Mouse (Mus musculus) thymus, postnatal 36 days (tissue): ENCODE data around the gene Sertad1.
"Not testable (repeated sequence)": the region's sequence is repeated elsewhere in the genome, so short reads cannot be mapped to it uniquely, and the experiment has no call there.

ENCODE experiments used
- DNase-seq, 2 experiments: peaks; one replicate each; pipeline ENCODE4 v3.0.0; 2022; ENCODE audit warnings: mixed read lengths in 2 of 2

The Sertad1 gene

DNA sequence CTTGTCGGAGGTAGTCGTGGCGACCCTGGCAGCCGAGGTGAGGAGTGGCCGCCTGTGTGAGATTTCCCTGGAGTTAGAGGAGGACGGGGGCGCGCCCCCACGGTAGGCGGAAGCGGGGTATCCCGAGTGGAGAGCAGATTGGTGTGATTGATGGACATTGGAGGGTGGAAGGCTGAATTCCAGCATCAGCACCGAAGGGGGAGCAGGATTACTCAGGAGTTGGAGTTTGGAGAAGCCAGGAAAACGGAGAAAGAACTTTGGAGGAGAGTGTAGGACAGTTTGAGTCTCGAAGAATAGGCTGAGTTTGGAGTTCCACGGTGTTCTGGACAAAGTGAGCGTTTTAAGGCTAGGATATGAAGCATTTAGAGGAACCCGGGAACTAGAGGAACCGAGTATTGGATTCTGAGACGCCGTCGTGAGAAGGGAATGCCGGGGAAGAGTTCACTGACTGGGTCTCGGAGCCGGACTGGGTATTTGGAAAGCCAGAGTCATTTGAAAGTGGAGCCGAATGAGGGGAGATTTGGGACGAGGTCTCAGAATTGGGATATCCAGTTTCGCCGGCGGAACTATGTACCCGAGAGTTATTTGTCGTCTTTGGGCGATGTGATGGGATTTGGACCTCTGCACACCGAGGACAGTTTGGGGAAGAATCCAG, 12.7 kb upstream of the Sertad1 start:
- no peak for DNase-seq

DNA sequence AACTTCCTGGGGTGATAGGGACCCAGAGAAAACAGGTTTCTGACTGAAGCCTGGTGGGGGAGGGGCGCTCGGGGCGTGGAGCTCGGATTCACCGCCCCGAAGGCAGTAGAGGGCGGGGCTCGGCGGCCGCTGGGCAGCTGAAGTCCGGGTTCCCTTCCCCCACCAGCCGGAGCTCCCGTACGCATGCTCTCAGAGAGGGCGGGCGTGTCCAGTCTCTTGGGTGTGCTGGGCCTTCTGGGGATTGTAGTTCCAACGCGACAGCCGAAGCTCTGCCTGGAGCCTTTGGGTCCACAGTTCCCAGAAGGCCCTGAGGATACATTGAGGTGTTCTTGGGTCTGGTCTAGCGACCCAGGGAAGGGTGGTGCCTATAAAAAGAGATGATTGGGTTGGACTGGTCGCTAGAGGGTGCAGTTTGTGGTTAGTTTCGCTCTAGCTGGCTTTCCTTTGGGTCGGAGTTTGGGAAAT, 12.2 kb upstream of the Sertad1 start:
- peak; percentile 90 to 94 for DNase-seq

DNA sequence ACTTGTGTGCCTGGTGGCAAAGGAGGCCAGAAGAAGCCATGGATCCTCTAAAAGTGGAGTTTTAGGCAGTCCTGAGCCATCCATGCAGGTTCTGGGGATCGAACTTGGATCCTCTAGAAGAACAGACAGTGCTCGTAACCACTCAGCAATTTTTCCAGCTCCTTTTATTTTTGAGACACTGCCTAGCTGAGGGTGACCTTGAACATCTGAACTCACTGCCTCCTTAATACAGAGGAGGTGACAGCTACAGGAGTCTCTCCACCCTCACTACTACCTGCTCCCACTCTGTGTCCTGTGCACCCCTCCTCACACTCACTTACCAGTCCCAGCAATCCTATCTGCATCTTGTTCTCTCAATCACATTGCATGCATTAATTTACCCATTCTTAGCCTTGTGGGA, 11.1 kb upstream of the Sertad1 start:
- no peak for DNase-seq

DNA sequence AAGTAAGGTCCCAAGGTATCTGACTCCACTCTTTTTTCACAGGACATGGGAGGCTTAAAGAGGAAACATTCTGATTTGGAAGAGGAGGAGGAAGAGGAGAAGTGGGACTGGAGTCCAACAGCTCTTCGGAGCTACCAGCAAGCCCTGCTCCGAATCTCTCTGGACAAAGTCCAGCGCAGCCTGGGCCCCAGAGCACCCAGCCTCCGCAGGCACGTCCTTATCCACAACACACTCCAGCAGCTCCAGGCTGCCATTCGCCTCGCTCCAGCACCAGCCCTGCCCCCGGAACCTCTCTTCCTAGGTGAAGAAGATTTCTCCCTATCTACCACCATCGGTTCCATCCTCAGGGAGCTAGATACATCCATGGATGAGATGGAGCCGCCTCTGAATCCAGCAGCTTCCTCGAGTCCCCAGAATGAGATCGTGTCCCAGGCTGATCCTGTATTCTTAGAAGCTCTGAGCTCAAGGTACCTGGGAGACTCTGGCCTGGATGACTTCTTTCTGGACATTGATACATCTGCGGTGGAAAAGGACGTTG, 10.5 kb upstream of the Sertad1 start:
- no peak for DNase-seq

DNA sequence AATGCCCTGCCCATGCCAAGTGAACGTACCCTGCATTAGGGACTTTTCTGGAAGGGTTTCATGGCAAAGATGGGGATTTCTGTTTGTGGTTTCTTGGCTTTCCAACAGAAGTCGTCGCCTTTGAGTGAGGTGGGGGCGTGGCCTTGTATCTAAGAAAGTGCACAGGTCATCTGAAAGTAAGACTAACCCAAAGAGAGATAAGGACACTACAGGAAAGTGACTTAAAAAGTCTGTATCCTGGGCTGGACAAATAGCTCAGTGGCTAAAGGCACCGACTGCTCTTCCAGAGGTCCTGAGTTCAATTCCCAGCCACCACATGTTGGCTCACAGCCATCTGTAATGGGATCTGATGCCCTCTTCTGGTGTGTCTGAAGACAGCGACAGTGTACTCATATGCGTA, 8.1 kb upstream of the Sertad1 start:
- no peak for DNase-seq

DNA sequence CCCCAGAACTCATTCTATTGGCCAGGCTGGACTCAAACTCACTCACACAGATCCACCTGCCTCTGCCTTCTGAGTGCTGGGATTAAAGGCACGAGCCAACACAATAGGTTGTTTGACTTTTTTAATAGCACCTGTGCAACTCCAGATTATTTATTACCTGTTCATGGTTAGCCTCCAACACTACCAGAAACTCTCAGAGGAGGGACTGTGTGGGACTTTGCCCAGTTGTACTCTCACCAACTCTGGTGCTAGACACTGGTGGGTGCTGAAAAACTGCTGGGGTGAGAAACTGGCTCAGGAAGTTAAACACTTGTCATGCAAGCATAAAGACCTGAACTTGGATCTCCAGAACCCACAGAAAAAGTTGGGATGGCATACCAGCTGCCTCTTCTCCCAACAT, 7.0 kb upstream of the Sertad1 start:
- DNase-seq, result no peak

DNA sequence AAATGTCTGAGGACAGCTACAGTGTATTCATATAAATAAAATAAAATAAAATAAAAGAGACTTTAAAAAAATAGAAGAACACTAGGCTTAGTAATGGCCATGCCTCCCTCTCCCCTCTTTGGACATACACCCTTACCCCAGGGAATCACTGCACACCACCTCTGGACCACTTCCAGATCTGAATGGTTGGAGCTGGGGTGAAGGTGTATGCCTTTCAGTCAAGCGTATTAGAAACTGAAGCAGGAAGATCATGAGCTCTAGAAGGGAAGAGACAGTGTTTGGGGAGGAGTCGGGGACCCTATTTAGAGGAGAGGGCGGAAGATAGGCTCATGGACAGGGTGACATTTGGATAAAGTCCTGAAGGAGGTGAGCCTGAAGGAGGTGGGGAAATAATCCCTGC, 6.2 kb upstream of the Sertad1 start:
- no peak for DNase-seq

DNA sequence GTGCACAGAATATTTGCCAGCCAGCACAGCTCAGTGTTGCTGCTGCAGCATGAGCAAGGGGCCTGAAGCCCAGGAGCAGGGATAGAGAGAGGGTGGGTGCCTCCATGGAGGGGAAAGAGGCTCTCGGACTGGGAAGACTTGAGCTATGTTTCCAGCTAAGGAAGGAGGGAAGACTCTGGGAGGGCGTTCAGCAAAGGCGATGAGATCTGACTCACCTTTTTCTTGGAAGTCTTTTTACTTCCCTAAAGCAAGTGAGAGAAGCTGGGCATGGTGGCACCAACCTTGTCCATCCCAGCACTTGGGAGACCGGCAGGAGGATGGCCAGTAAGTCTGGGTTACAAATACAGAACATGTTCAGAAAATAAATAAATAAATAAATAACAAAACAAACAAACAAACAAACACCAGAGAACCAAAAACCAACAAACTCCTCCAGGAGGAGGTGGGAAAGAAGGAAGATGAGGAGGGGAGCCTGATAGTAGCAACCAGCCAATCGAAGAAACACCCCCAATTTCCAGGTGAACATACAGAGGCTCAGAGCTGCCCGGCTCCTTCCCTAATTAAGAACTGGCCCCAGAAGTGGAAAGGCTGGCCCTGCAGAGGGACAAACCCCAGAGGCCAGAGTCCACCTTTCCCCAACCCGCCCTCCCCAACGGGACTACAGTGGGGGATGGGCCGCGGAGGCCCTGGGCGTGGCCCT, 5.6 kb upstream of the Sertad1 start:
- DNase-seq, result no peak

DNA sequence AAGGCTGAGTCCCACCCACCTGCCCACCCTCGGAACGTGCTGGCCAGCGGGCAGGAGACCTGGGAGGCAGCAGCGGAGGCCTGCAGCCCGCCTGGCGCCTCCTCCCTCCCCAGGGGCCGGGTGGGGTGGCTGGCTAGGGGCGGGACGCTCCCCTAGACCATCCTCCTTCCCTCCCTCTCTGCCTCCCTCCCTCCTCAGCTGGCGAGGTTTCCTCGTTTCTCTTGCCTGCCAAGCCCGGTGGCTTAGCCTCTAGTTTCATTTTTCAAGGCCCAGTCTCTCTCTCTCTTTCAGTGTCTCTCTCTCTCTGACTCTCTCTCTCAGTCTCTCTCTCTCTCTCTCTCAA, 5.1 kb upstream of the Sertad1 start:
- peak; percentile 67 to 81 for DNase-seq

DNA sequence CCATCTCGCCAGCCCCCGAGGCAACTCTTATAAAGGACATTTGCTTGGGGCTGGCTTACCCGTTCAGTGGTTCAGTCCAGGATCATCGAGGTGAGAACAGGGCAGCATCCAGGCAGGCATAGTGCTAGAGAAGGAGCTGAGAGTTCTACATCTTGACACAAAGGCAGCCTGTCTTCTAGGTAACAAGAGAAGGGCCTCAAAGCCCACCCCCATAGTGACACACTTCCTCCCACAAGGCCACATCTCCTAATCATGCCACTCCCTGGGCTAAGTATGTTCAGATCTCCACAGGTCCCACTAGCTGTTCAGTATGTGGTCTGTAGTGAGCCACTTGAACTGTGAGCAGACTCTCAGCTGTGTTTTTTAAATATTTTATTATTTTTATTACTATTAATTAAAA, 2.9 kb upstream of the Sertad1 start:
- DNase-seq, result no peak

DNA sequence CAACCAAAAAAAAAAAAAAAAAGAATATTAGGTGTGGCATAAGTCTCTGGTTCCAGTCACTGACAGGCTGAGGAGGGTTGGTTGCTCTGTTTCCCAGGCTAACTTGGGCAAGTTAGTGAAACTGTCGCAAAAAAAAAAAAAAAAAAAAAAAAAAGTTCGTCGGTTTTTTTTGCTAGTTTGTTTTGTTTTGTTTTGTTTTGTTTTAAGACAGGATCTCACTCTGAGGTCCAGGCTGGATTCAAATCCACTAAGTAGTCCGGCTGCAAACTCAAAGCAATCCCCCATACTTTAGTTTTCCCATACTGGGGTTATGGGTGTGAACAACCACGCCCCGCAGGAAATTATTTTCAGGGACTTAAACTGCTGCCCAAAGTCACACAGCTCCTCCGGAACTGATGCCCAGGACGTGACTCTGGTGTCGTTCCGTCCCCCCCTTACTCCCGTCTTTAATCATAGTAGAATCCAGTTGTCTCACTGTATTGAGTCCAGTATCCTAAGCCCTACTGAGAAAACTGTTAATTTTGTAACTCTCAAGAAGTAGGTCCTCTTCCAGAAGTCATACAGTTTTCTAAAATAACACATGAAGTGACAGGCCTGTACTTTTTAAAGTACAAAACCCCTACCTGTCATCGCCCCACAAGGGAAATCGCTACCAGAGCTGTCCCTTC, 474 bp upstream of the Sertad1 start:
- DNase-seq, result peak; percentile 31 to 49

DNA sequence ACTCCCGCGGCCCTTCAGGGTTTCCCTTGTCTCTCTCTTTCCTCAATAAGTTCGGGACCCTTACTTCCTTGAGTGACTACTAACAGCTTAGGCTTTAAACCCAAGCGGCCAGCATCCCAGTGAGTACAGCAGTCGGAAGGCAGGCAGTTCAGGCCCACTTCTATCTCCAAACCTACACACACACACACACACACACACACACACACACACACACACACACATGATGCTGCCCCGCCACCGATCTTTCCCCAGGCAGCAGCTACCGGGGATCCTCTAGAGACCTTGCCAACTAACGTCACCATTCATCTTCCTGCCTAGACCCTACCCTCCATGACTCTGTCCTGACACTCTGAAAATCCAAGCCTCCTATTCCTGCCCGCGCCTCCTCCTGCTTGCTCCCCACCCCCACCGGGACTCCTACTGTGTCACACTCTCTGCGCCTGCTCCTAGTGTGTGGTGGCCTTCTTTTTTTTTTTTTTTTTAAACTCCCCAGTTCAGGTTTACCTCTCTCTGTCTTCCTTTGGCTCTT, 1.1 kb downstream of the Sertad1 start:
- DNase-seq, result peak; percentile 31 to 55

DNA sequence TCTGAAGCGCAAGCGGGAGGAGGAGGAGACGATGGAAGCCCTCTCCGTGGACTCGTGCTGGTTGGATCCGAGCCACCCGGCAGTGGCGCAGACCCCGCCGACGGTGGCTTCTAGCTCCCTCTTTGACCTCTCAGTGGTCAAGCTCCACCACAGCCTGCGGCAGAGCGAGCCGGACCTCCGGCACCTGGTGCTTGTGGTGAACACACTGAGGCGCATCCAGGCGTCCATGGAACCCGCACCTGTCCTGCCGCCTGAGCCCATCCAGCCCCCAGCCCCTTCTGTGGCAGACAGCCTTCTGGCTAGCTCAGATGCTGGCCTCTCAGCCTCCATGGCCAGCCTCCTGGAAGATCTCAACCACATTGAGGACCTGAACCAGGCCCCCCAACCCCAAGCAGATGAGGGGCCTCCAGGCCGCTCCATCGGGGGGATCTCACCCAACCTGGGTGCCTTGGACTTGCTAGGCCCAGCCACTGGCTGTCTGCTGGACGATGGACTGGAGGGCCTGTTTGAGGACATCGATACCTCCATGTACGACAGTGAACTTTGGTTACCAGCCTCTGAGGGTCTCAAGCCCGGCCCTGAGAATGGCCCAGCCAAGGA, 2.7 kb downstream of the Sertad1 start:
- DNase-seq, result no peak

DNA sequence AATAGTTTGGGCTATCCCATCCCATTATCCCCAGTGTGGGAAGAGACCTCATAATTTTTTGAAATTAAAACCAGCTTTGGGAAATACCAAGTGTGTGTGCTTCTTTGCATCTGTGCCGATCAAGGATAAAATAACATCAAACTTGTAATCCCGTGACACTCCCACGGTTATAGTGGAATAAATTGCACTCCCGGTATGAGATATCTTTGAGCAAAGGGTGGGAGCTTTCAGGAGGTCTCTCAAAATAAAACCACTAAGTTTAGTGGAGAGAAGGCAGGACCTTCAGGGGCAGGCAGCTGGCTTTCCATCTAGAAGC, 3.5 kb downstream of the Sertad1 start:
- DNase-seq, result no peak

DNA sequence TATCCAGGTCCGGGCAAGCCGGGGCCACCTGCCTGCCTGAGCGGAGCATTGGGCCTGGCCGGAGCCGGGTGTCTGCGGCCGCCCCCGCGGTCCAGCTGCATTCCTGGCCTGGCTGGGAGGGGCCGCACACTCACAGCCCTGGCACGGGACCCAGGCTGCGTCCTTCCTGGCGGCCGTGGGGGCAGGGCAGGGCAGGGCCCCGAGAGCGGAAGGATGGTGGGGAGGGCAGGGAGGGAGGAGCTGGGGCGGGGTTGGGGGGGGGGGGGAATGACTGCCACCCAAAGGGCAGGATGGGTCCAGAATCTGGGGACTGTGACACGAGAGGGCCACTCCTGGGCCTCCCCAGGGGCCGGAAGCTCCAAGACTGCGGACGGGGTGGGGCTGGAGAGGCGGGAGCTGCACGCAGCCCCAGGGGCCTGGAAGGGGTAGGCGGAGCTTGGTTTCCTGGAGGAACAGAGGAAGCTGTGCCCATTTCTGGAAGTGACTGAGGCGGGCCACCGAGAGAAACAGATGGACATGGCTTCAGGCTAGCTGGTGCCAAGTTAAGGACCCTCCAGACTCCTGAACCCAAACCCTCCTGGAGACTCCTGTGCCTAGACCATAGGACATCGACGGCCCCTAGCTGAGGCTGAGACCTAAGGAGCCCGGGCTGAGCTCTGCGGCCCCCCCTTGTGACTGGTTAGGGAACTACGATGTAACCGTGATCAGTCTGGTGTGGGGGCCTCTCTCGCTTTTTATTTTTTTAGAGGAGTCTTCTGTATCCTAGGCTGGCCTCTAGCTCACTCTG, 4.0 kb downstream of the Sertad1 start:
- DNase-seq, result peak; percentile 88 to 92

DNA sequence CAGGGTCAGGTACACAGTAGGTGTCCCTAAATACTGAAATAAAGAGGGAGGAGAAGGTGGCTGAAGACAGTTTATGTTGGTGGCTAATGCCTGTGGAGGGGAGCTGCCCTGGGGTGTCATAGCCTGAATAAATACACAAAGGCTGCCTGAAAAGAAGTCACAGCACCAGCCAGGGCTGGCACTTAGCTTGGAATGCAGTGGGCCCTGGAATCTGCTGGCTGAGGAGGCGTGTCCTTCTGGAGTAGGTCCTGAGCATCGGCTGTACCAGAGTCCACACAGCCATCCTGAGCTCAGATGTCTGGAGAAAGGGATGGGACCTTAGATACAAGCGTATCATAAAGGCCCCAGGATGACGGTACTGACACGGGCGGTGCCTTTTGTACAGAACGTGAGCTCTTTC, 5.1 kb downstream of the Sertad1 start:
- no peak for DNase-seq

DNA sequence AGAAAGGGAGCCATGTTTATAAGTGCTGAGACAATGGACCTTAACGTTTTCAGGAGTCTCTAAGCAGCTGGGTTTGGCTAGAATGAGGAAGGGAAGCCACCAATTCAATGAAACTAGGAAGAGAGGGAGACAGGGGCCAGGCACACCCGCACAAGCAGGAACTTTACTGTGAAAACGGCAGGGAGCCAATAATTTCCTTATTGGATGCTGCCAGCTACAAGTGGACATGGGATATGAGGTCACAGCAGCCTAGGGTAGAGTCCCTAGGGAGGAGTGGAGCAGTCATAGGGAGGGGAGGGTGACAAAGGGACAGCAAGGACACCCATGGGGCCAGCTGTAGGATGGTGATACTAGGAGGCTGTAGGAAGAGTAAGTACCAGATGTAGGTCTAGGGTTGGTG, 6.3 kb downstream of the Sertad1 start:
- no peak for DNase-seq

DNA sequence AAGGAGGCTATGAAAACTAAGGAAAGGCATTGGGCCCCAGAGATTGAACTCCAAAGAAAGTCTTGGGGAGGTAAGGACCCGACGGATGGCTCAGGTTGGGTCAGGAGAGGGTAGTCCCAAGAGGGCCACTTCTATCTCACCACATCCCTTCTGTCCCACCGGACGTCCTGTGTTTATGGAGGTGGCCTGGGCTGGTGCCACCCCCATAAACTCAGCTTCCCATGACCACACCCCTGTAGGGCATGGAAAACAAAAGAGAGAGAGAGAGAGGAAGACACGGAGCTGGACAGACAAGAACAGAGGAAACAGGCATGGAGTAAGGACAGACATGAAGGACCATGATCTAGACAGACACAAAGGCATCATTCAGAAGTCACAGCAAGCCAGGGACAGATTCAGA, 6.7 kb downstream of the Sertad1 start:
- no peak for DNase-seq

DNA sequence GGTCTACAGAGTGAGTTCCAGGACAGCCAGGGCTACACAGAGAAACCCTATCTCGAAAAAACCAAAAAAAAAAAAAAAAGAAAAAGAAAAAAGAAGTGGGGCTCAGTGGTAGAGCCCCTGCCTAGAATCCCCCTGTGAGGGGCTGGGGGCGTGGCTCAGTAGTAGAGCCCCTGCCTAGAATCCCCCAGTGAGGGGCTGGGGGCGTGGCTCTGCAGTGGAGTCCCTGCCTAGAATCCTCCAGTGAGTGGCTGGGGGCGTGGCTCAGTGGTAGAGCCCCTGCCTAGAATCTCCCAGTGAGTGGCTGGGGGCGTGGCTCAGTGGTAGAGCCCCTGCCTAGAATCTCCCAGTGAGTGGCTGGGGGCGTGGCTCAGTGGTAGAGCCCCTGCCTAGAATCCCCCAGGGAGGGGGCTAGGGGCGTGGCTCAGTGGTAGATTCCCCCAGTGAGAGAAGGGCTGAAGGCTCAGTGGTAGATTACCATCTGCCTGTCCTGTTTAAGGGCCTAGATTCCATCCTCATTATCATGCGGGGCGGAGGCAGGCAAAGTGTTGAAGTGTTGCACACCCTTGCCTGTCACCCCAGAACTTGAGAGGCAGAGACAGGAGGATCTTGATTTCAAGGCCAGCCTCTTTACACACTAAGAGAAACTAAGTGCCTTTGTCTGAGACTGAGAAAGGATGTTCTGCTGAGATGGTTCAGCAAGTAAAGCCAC, 8.1 kb downstream of the Sertad1 start:
- not testable (repeated sequence) for DNase-seq

DNA sequence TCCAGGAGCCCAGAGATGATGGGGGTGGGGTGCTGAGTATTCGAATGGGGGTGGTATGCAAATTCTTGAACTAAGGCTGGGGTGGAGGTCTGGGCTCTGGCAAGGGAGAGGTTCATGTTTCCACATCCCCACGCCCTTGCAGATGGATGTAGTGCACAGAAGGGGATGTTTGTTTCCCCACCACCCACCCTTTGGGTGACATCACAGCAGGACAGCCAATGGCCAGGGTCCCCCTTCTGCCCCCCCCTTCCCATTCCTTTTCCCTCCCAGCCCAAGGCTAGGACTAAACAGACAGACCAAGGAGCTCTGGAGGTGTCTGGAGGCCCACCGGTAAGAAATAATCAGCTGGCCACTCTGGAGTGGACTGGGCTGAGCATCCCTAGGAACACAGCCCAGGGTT, 12.3 kb downstream of the Sertad1 start, which contains the start of gene Prx:
Gene Prx, plus strand, starts transcription at position 289 of the 400 bp plus-strand sequence.
- DNase-seq, result no peak

DNA sequence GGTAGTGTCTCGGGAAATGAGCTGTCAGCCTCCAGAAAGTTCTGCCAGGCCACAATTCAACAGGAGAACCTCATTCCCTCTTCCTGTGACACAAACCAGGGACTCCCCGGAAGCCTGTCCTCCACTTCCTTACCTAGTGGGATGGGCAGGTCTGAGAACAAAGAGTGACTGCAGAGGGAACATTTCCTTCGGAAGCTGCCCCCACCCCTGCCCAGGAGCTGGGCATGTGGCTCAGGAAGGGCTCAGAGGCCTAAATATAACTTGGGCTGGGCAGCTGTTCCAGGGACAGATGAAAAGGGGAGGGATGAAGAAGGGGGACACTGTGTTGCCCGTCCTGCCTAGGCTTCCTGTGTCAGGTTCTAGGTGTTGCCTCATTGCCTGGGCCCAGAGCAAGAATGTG, 14.9 kb downstream of the Sertad1 start:
- no peak for DNase-seq
